Mouse (Mus musculus) heart, embryonic 12.5 days (tissue): Measurements from ENCODE around the gene Tbc1d16. TPM values are rescaled to one million over a fixed set of nuclear protein-coding genes. Genes with fewer than 3 reads are reported as not detected.

Experiments used
- ATAC-seq: fragments of 200-750 bp; cut with Nextera tagmentation; 2 replicates; pipeline ENCODE4 v1.8.0; 2017; ENCODE audit warnings: moderate TSS enrichment, moderate library complexity; ENCODE audit not compliant: insufficient number of reproducible peaks, low FRiP score
- H3K27ac ChIP-seq: fragments of 300-500 bp; sonication (generic); 2 replicates; pipeline ENCODE4 v1.5.1; 2016; ENCODE audit warnings: mild to moderate bottlenecking, moderate library complexity; ENCODE audit not compliant: poor library complexity, severe bottlenecking
- H3K27me3 ChIP-seq: fragments of 300-500 bp; sonication (generic); replicated peaks from 2 replicates; pipeline ENCODE4 v1.6.1; 2016; ENCODE audit warnings: mild to moderate bottlenecking, moderate library complexity
- H3K36me3 ChIP-seq: fragments of 300-500 bp; sonication (generic); 2 replicates; pipeline ENCODE4 v1.6.1; 2016; ENCODE audit warnings: mild to moderate bottlenecking, moderate library complexity
- H3K4me1 ChIP-seq: fragments of 300-500 bp; sonication (generic); replicated peaks from 2 replicates; pipeline ENCODE4 v1.6.1; 2016; ENCODE audit warnings: mild to moderate bottlenecking
- H3K4me2 ChIP-seq: fragments of 300-500 bp; sonication (generic); 2 replicates; pipeline ENCODE4 v1.6.1; 2016; ENCODE audit warnings: mild to moderate bottlenecking, moderate library complexity
- H3K4me3 ChIP-seq: fragments of 300-500 bp; sonication (generic); 2 replicates; pipeline ENCODE4 v1.5.1; 2016; ENCODE audit warnings: mild to moderate bottlenecking
- H3K9ac ChIP-seq: fragments of 300-500 bp; sonication (generic); 2 replicates; pipeline ENCODE4 v1.6.1; 2016; ENCODE audit warnings: mild to moderate bottlenecking, moderate library complexity
- H3K9me3 ChIP-seq: fragments of 300-500 bp; sonication (generic); replicated peaks from 2 replicates; pipeline ENCODE4 v1.6.1; 2016; ENCODE audit warnings: mild to moderate bottlenecking, moderate library complexity
- WGBS: fragments of 180-500 bp; shearing (Covaris S2); methylation state at CpG from one replicate; pipeline ENCODE4 v1.1.7; 2016; 5-methylcytosine and 5-hydroxymethylcytosine counted together
- polyA plus RNA-seq: library from polyadenylated mRNA; unstranded; fragments of >200 nt; fragmentation: Nextera tagmentation; extraction: Ambion mirVana; gene quantifications from 2 replicates; pipeline ENCODE4 v1.2.1, GENCODE M21; 2016

Gene Tbc1d16
- polyA plus RNA-seq, 1 experiment from 2014 or later, result 7.5 TPM

GRCm38 (mm10) chr11:119207986-119208385, 20.3 kb downstream of the Tbc1d16 start:
- Histone ChIP-seq H3K27ac (no peak overlapping the region), H3K36me3 (peaks cover 29% of the 10 kb centered on the region), H3K4me2 (no peak overlapping the region), H3K9ac (no peak overlapping the region), H3K4me3 (no peak overlapping the region), H3K9me3 (no peaks in the 10 kb centered on the region), H3K4me1 (peaks cover 16% of the 10 kb centered on the region), H3K27me3 (no peaks in the 10 kb centered on the region)
- WGBS, result 71% methylated on average over 6 of the region's 6 CpGs
- ATAC-seq, result no peak

GRCm38 (mm10) chr11:119206562-119206961, 21.7 kb downstream of the Tbc1d16 start:
- peaks cover 14% of the 10 kb centered on the region for H3K4me1 ChIP-seq
- H3K27me3 ChIP-seq, result no peaks in the 10 kb centered on the region
- no peak overlapping the region for H3K9ac ChIP-seq
- H3K9me3 ChIP-seq, result no peaks in the 10 kb centered on the region
- H3K4me2 ChIP-seq, result no peak overlapping the region
- no peak for ATAC-seq
- no peak overlapping the region for H3K27ac ChIP-seq
- peaks cover 29% of the 10 kb centered on the region for H3K36me3 ChIP-seq
- no peak overlapping the region for H3K4me3 ChIP-seq
- WGBS, result 23% methylated on average over 5 of the region's 5 CpGs

GRCm38 (mm10) chr11:119205738-119206137, 22.6 kb downstream of the Tbc1d16 start:
- Histone ChIP-seq H3K4me2 (no peak overlapping the region), H3K36me3 (peaks cover 29% of the 10 kb centered on the region), H3K4me1 (peaks cover 14% of the 10 kb centered on the region), H3K4me3 (no peak overlapping the region), H3K27ac (no peak overlapping the region), H3K27me3 (no peaks in the 10 kb centered on the region), H3K9me3 (no peaks in the 10 kb centered on the region), H3K9ac (no peak overlapping the region)
- ATAC-seq, result no peak
- WGBS, result 77% methylated on average over 10 of the region's 10 CpGs

GRCm38 (mm10) chr11:119203423-119203822, 24.9 kb downstream of the Tbc1d16 start:
- Histone ChIP-seq H3K4me3 (no peak overlapping the region), H3K9me3 (no peaks in the 10 kb centered on the region), H3K9ac (no peak overlapping the region), H3K27me3 (no peaks in the 10 kb centered on the region), H3K4me2 (no peak overlapping the region), H3K36me3 (peaks cover 21% of the 10 kb centered on the region), H3K4me1 (no peaks in the 10 kb centered on the region; the same call in 1 of the 2 replicates), H3K27ac (no peak overlapping the region)
- 46% methylated on average over 5 of the region's 5 CpGs for WGBS
- no peak for ATAC-seq

- WGBS, result 85% methylated on average over 4 of the region's 4 CpGs
- no peaks in the 10 kb centered on the region for H3K9me3 ChIP-seq
These were observed 29.1 kb downstream of the Tbc1d16 start for GRCm38 (mm10) chr11:119199233-119199601.

GRCm38 (mm10) chr11:119198564-119199232, 29.6 kb downstream of the Tbc1d16 start:
- Histone ChIP-seq H3K4me1 (no peaks in the 10 kb centered on the region; the same call in 1 of the 2 replicates), H3K36me3 (peaks cover 3% of the 10 kb centered on the region; the same call in 1 of the 2 replicates), H3K9ac (no peak overlapping the region), H3K27me3 (no peaks in the 10 kb centered on the region), H3K27ac (no peak overlapping the region), H3K9me3 (no peaks in the 10 kb centered on the region), H3K4me2 (no peak overlapping the region), H3K4me3 (no peak overlapping the region)
- WGBS, result 49% methylated on average over 26 of the region's 26 CpGs
- ATAC-seq, result no peak

More at GRCm38 (mm10) chr11:119199233-119199601, 29.1 kb downstream of the Tbc1d16 start:
- Histone ChIP-seq H3K9ac (no peak overlapping the region; the same call in 1 of the 2 replicates), H3K4me2 (no peak overlapping the region), H3K36me3 (peaks cover 3% of the 10 kb centered on the region; the same call in 1 of the 2 replicates), H3K27ac (no peak overlapping the region), H3K4me3 (no peak overlapping the region), H3K4me1 (no peaks in the 10 kb centered on the region; the same call in 1 of the 2 replicates), H3K27me3 (no peaks in the 10 kb centered on the region)
- ATAC-seq, result no peak

GRCm38 (mm10) chr11:119197618-119198563, 30.4 kb downstream of the Tbc1d16 start:
- H3K4me3 ChIP-seq, result no peak overlapping the region
- H3K4me1 ChIP-seq, result no peaks in the 10 kb centered on the region; the same call in 1 of the 2 replicates
- H3K9ac ChIP-seq, result no peak overlapping the region
- no peaks in the 10 kb centered on the region for H3K27me3 ChIP-seq
- H3K4me2 ChIP-seq, result no peak overlapping the region
- no peaks in the 10 kb centered on the region for H3K9me3 ChIP-seq
- H3K27ac ChIP-seq, result no peak overlapping the region
- no peak for ATAC-seq
- 87% methylated on average over 18 of the region's 18 CpGs for WGBS
- H3K36me3 ChIP-seq, result peaks cover 3% of the 10 kb centered on the region; the same call in 1 of the 2 replicates

- no peak overlapping the region for H3K27ac ChIP-seq
- no peak for ATAC-seq
These were observed 35.7 kb downstream of the Tbc1d16 start for GRCm38 (mm10) chr11:119192605-119193004.

GRCm38 (mm10) chr11:119192176-119192575, 36.1 kb downstream of the Tbc1d16 start:
- Histone ChIP-seq H3K9ac (no peak overlapping the region), H3K36me3 (peaks cover 1% of the 10 kb centered on the region; the same call in 1 of the 2 replicates), H3K4me1 (peaks cover 20% of the 10 kb centered on the region), H3K4me3 (no peak overlapping the region), H3K9me3 (no peaks in the 10 kb centered on the region), H3K27me3 (0 out of 2 replicates have a peak, but pooled peaks cover 6% of the 10 kb centered on the region), H3K4me2 (no peak overlapping the region), H3K27ac (no peak overlapping the region)
- WGBS, result 85% methylated on average over 5 of the region's 5 CpGs
- ATAC-seq, result no peak

More at GRCm38 (mm10) chr11:119192605-119193004, 35.7 kb downstream of the Tbc1d16 start:
- Histone ChIP-seq H3K4me3 (no peak overlapping the region), H3K4me1 (peaks cover 16% of the 10 kb centered on the region), H3K9me3 (no peaks in the 10 kb centered on the region), H3K27me3 (0 out of 2 replicates have a peak, but pooled peaks cover 6% of the 10 kb centered on the region), H3K9ac (no peak overlapping the region), H3K36me3 (peaks cover 3% of the 10 kb centered on the region; the same call in 1 of the 2 replicates), H3K4me2 (no peak overlapping the region)
- 79% methylated on average over 9 of the region's 9 CpGs for WGBS

GRCm38 (mm10) chr11:119191606-119192081, 36.7 kb downstream of the Tbc1d16 start:
- H3K9me3 ChIP-seq, result no peaks in the 10 kb centered on the region
- peaks cover 25% of the 10 kb centered on the region for H3K4me1 ChIP-seq
- H3K27ac ChIP-seq, result no peak overlapping the region
- WGBS, result 79% methylated on average over 9 of the region's 9 CpGs
- H3K4me2 ChIP-seq, result no peak overlapping the region
- 0 out of 2 replicates have a peak, but pooled peaks cover 6% of the 10 kb centered on the region for H3K27me3 ChIP-seq
- H3K9ac ChIP-seq, result no peak overlapping the region
- no peak overlapping the region for H3K4me3 ChIP-seq
- no peak for ATAC-seq
- H3K36me3 ChIP-seq, result no peaks in the 10 kb centered on the region

GRCm38 (mm10) chr11:119190498-119190897, 37.8 kb downstream of the Tbc1d16 start:
- Histone ChIP-seq H3K9me3 (no peaks in the 10 kb centered on the region), H3K27me3 (0 out of 2 replicates have a peak, but pooled peaks cover 6% of the 10 kb centered on the region), H3K36me3 (no peaks in the 10 kb centered on the region), H3K27ac (no peak overlapping the region), H3K4me3 (no peak overlapping the region), H3K9ac (no peak overlapping the region), H3K4me1 (peaks cover 25% of the 10 kb centered on the region), H3K4me2 (no peak overlapping the region)
- peak; percentile 73 for ATAC-seq
- 22% methylated on average over 11 of the region's 11 CpGs for WGBS
